Mouse (Mus musculus) layer of hippocampus, adult 9-10 months (tissue): ENCODE measurements at regions not wholly inside any gene's neighbourhood (a gene's known extent, or its start where the extent isn't known, plus 50 kb on each side); places are given as distances from the start of the nearest gene placed in this dataset.

ENCODE experiments used
- DNase-seq: peaks from one replicate; pipeline ENCODE4 v3.0.0; 2022; ENCODE audit warnings: low spot score

- DNase-seq: no peak
These were observed 129.6 kb upstream of the Psmd7 start for GRCm38 (mm10) chr8:107717856-107718255.

GRCm38 (mm10) chr8:107719656-107720055 is 131.4 kb upstream of the Psmd7 start:
- no peak for DNase-seq

- DNase-seq: no peak
These were observed 138.5 kb upstream of the Psmd7 start for GRCm38 (mm10) chr8:107726716-107727115.

- no peak for DNase-seq
These were observed 139.0 kb upstream of the Psmd7 start for GRCm38 (mm10) chr8:107727276-107727675.

GRCm38 (mm10) chr8:107739091-107739490 is 150.8 kb upstream of the Psmd7 start:
- no peak for DNase-seq

- no peak for DNase-seq
These were observed 168.8 kb upstream of the Psmd7 start for GRCm38 (mm10) chr8:107757083-107757482.

- DNase-seq: no peak
These were observed 170.4 kb upstream of the Psmd7 start for GRCm38 (mm10) chr8:107758637-107759036.

GRCm38 (mm10) chr8:107776906-107777305 is 165.5 kb upstream of the Zfhx3 start:
- DNase-seq: no peak

- DNase-seq: no peak
These were observed 156.7 kb upstream of the Zfhx3 start for GRCm38 (mm10) chr8:107785771-107786170.

- DNase-seq: no peak
These were observed 150.2 kb upstream of the Zfhx3 start for GRCm38 (mm10) chr8:107792286-107792685.

GRCm38 (mm10) chr8:107814931-107815330 is 127.5 kb upstream of the Zfhx3 start:
- no peak for DNase-seq

GRCm38 (mm10) chr8:107815775-107816174 is 126.7 kb upstream of the Zfhx3 start:
- no peak for DNase-seq

GRCm38 (mm10) chr8:107817796-107818195 is 124.6 kb upstream of the Zfhx3 start:
- DNase-seq: no peak

- no peak for DNase-seq
These were observed 122.2 kb upstream of the Zfhx3 start for GRCm38 (mm10) chr8:107820174-107820760.

GRCm38 (mm10) chr8:107821522-107821921 is 120.9 kb upstream of the Zfhx3 start:
- DNase-seq: no peak

- no peak for DNase-seq
These were observed 118.3 kb upstream of the Zfhx3 start for GRCm38 (mm10) chr8:107824096-107824495.

- DNase-seq: no peak
These were observed 117.8 kb upstream of the Zfhx3 start for GRCm38 (mm10) chr8:107824640-107825039.

GRCm38 (mm10) chr8:107827500-107828125 is 114.8 kb upstream of the Zfhx3 start:
- no peak for DNase-seq

GRCm38 (mm10) chr8:107828541-107828940 is 113.9 kb upstream of the Zfhx3 start:
- DNase-seq: no peak

- no peak for DNase-seq
These were observed 109.0 kb upstream of the Zfhx3 start for GRCm38 (mm10) chr8:107833481-107833880.

GRCm38 (mm10) chr8:107846141-107846540 is 96.3 kb upstream of the Zfhx3 start:
- no peak for DNase-seq

- no peak for DNase-seq
These were observed 91.0 kb upstream of the Zfhx3 start for GRCm38 (mm10) chr8:107851236-107852043.

- no peak for DNase-seq
These were observed 82.7 kb upstream of the Zfhx3 start for GRCm38 (mm10) chr8:107859770-107860169.
